Mouse (Mus musculus) right cerebral cortex, postnatal 10 days (tissue): Measurements from ENCODE around the gene Nxt1.

Experiments
- DNase-seq, 2 experiments: peaks; one replicate each; pipeline ENCODE4 v3.0.0; 2021; ENCODE audit warnings: low spot score in 2 of 2

Gene Nxt1

GRCm38 (mm10) chr2:148689444-148690140 lies 17.2 kb downstream of the Nxt1 start:
- no peak for DNase-seq

- DNase-seq, result no peak
Measured at GRCm38 (mm10) chr2:148690291-148690690, 17.9 kb downstream of the Nxt1 start.

GRCm38 (mm10) chr2:148690781-148691180 lies 18.4 kb downstream of the Nxt1 start:
- no peak for DNase-seq

- DNase-seq, result no peak
Measured at GRCm38 (mm10) chr2:148698571-148698970, 26.2 kb downstream of the Nxt1 start.

- DNase-seq, result no peak
Measured at GRCm38 (mm10) chr2:148706409-148707201, 34.2 kb downstream of the Nxt1 start.

- DNase-seq, result no peak
Measured at GRCm38 (mm10) chr2:148707202-148707530, 34.8 kb downstream of the Nxt1 start.

- DNase-seq, result no peak
Measured at GRCm38 (mm10) chr2:148712326-148712725, 39.9 kb downstream of the Nxt1 start.

GRCm38 (mm10) chr2:148717072-148717471 lies 44.7 kb downstream of the Nxt1 start:
- no peak for DNase-seq

GRCm38 (mm10) chr2:148719271-148719995 lies 47.0 kb downstream of the Nxt1 start:
- no peak for DNase-seq
